Mouse (Mus musculus) kidney, adult 2 months (tissue): ENCODE measurements around the gene Rnf115.

ENCODE experiments used
- CTCF ChIP-seq: fragments of 200-500 bp; conservative IDR thresholded peaks from 2 replicates; pipeline ENCODE4 v1.5.1; 2011; ENCODE audit warnings: low read depth, mild to moderate bottlenecking, control low read depth, low read length, moderate library complexity, mixed read lengths; ENCODE audit not compliant: insufficient read depth, insufficient read length
- POLR2A ChIP-seq: fragments of 200-500 bp; IDR thresholded peaks from one replicate; pipeline ENCODE4 v1.6.1; 2011; ENCODE audit warnings: low read depth, low read length, control low read depth

GRCm38 (mm10) chr3:96698993-96699690 lies 28.3 kb upstream of the Rnf115 start:
- TF ChIP-seq CTCF (no peak), POLR2A (no peak)
